ENCODE assay signal across 8 mouse cellular contexts in genomic region chr9:44485105-44485515, GRCm38 (mm10). TPM values are rescaled to one million over a fixed set of nuclear protein-coding genes. Genes with fewer than 3 reads are reported as not detected.
DNase-seq lines count a peak whose midpoint lies in the region; ATAC-seq and TF ChIP-seq lines count a peak whose summit lies in the region.

No protein-coding gene starts in this region.

- H3K9ac ChIP-seq in forebrain, embryonic 12.5 days = peak overlapping the region; percentile 99
- H3K9ac ChIP-seq in kidney, embryonic 15.5 days = peak overlapping the region; percentile 95
- peak overlapping the region; percentile 98 for H3K9ac ChIP-seq in midbrain, postnatal 0 days (replicated peaks; ENCODE audit: low read length, poor library complexity, severe bottlenecking)

- no peaks in the 10 kb centered on the region for H3K9me3 ChIP-seq in forebrain, embryonic 12.5 days
- H3K9me3 ChIP-seq in kidney, embryonic 15.5 days (replicated peaks) = no peaks in the 10 kb centered on the region
- no peaks in the 10 kb centered on the region for H3K9me3 ChIP-seq in midbrain, postnatal 0 days (ENCODE audit: low read length)

- H3K4me1 ChIP-seq in kidney, adult 2 months (ENCODE audit: control insufficient read depth, insufficient read depth, low read length) = peaks cover 46% of the 10 kb centered on the region
- H3K4me1 ChIP-seq in forebrain, embryonic 12.5 days = peaks cover 80% of the 10 kb centered on the region
- H3K4me1 ChIP-seq in kidney, embryonic 15.5 days = peaks cover 77% of the 10 kb centered on the region
- peaks cover 56% of the 10 kb centered on the region for H3K4me1 ChIP-seq in midbrain, postnatal 0 days (ENCODE audit: insufficient read depth, low read length)

- H3K27me3 ChIP-seq in kidney, adult 2 months (replicated peaks; ENCODE audit: control insufficient read depth, insufficient read depth, low read length) = no peaks in the 10 kb centered on the region
- peaks cover 4% of the 10 kb centered on the region; the same call in 1 of the 2 replicates for H3K27me3 ChIP-seq in forebrain, embryonic 12.5 days
- no peaks in the 10 kb centered on the region for H3K27me3 ChIP-seq in kidney, embryonic 15.5 days
- H3K27me3 ChIP-seq in midbrain, postnatal 0 days (ENCODE audit: insufficient read depth, low read length) = no peaks in the 10 kb centered on the region

- peak overlapping the region; percentile 93 for H3K4me2 ChIP-seq in forebrain, embryonic 12.5 days
- peak overlapping the region; percentile 87 for H3K4me2 ChIP-seq in kidney, embryonic 15.5 days
- H3K4me2 ChIP-seq in midbrain, postnatal 0 days (ENCODE audit: low read depth, low read length, poor library complexity, severe bottlenecking) = peak overlapping the region; percentile 99

- peak overlapping the region; percentile 77 for H3K27ac ChIP-seq in kidney, adult 2 months (ENCODE audit: insufficient read depth, low read depth, low read length)
- no peak overlapping the region for H3K27ac ChIP-seq in forebrain, embryonic 12.5 days
- H3K27ac ChIP-seq in kidney, embryonic 15.5 days = peak overlapping the region; percentile 91
- no peak overlapping the region; the same call in 1 of the 2 replicates for H3K27ac ChIP-seq in midbrain, postnatal 0 days (ENCODE audit: low read depth, low read length)

- DNase-seq in kidney, adult 2 months = peak; percentile 74
- DNase-seq in kidney, adult 8-10 months = no peak
- DNase-seq in midbrain, postnatal 0 days (ENCODE audit: low spot score) = no peak
- DNase-seq in spleen, postnatal 14 days (ENCODE audit: low spot score in 2 of 2) = no peak
- DNase-seq in ovary, postnatal 10 days (ENCODE audit: low spot score) = no peak

- peak overlapping the region; percentile 72 for H3K4me3 ChIP-seq in kidney, adult 2 months (ENCODE audit: insufficient read depth, low read depth, low read length)
- H3K4me3 ChIP-seq in forebrain, embryonic 12.5 days (replicated peaks) = peak overlapping the region; percentile 96
- peak overlapping the region; percentile 98 for H3K4me3 ChIP-seq in kidney, embryonic 15.5 days (replicated peaks)
- H3K4me3 ChIP-seq in midbrain, postnatal 0 days (ENCODE audit: low read depth, low read length) = peak overlapping the region; percentile 98

- no peak for ATAC-seq in forebrain, embryonic 12.5 days (ENCODE audit: low FRiP score)
- no peak for ATAC-seq in kidney, embryonic 15.5 days (replicated peaks; ENCODE audit: low FRiP score)
- no peak for ATAC-seq in midbrain, postnatal 0 days (ENCODE audit: low FRiP score)
- no peak for ATAC-seq in granulocyte monocyte progenitor cell, adult 5-6 weeks (replicated peaks; ENCODE audit: poor library complexity, severe bottlenecking)

- no peak for TF ChIP-seq CTCF in kidney, adult 2 months (conservative IDR thresholded peaks at IDR 0.05; ENCODE audit: insufficient read depth, insufficient read length, low read depth, low read length)
- TF ChIP-seq CTCF in midbrain, postnatal 0 days (IDR thresholded peaks at IDR 0.05) = no peak

- no peak for TF ChIP-seq POLR2A in kidney, adult 2 months (IDR thresholded peaks at IDR 0.05; ENCODE audit: low read depth, low read length)

- 16% methylated on average over 6 of the region's 6 CpGs for WGBS in kidney, adult 2 months
- WGBS in forebrain, embryonic 12.5 days = 49% methylated on average over 6 of the region's 6 CpGs
- WGBS in kidney, embryonic 15.5 days = 23% methylated on average over 6 of the region's 6 CpGs
- 36% methylated on average over 6 of the region's 6 CpGs for WGBS in midbrain, postnatal 0 days

- H3K36me3 ChIP-seq in kidney, adult 2 months (ENCODE audit: control insufficient read depth, insufficient read depth, low read length) = no peaks in the 10 kb centered on the region
- H3K36me3 ChIP-seq in forebrain, embryonic 12.5 days (replicated peaks) = no peaks in the 10 kb centered on the region
- H3K36me3 ChIP-seq in kidney, embryonic 15.5 days = no peaks in the 10 kb centered on the region
- no peaks in the 10 kb centered on the region for H3K36me3 ChIP-seq in midbrain, postnatal 0 days (ENCODE audit: insufficient read depth, low read length)

RNA-seq across cellular contexts. Expression of gene Bcl9l, which starts 2.5 kb away (rescaled TPM):
- 23.1 and 25.1 TPM in 2 replicates for polyA plus RNA-seq in kidney, adult 2 months (2012; rRNA removed)
- 10.6 and 10.7 TPM in 2 replicates for polyA plus RNA-seq in forebrain, embryonic 12.5 days (2016; fragmentation: Nextera tagmentation; extraction: Ambion mirVana)
- polyA plus RNA-seq in kidney, embryonic 15.5 days (2015; fragmentation: Nextera tagmentation; extraction: Ambion mirVana) = 11.3 and 11.7 TPM in 2 replicates
- total RNA-seq in midbrain, postnatal 0 days (2014; rRNA removed) = 42.1 and 61.1 TPM in 2 replicates
- 10.0 and 10.4 TPM in 2 replicates for polyA plus RNA-seq in midbrain, postnatal 0 days (2015; fragmentation: Nextera tagmentation; extraction: Ambion mirVana)
- total RNA-seq in granulocyte monocyte progenitor cell, adult 5-6 weeks (2014; fragmentation: Nextera tagmentation) = 8.7 and 13.0 TPM in 2 replicates
- total RNA-seq in granulocyte monocyte progenitor cell, adult 5-6 weeks (2017) = 1.6 and 2.6 TPM in 2 replicates

RNA-seq across cellular contexts. Expression of gene Upk2, which starts 30.3 kb away (rescaled TPM):
- polyA plus RNA-seq in kidney, adult 2 months (2012; rRNA removed) = 9.0 and 11.6 TPM in 2 replicates
- 0.29 TPM in 1 of 2 replicates, not detected in the other for polyA plus RNA-seq in forebrain, embryonic 12.5 days (2016; fragmentation: Nextera tagmentation; extraction: Ambion mirVana)
- 0.60 and 2.5 TPM in 2 replicates for polyA plus RNA-seq in kidney, embryonic 15.5 days (2015; fragmentation: Nextera tagmentation; extraction: Ambion mirVana)
- total RNA-seq in midbrain, postnatal 0 days (2014; rRNA removed) = not detected in 2 replicates
- polyA plus RNA-seq in midbrain, postnatal 0 days (2015; fragmentation: Nextera tagmentation; extraction: Ambion mirVana) = not detected in 2 replicates
- not detected in 2 replicates for total RNA-seq in granulocyte monocyte progenitor cell, adult 5-6 weeks (2014; fragmentation: Nextera tagmentation)
- total RNA-seq in granulocyte monocyte progenitor cell, adult 5-6 weeks (2017) = not detected in 2 replicates

RNA-seq across cellular contexts. Expression of gene Foxr1, which starts 44.2 kb away (rescaled TPM):
- polyA plus RNA-seq in kidney, adult 2 months (2012; rRNA removed) = not detected in 2 replicates
- polyA plus RNA-seq in forebrain, embryonic 12.5 days (2016; fragmentation: Nextera tagmentation; extraction: Ambion mirVana) = not detected in 2 replicates
- polyA plus RNA-seq in kidney, embryonic 15.5 days (2015; fragmentation: Nextera tagmentation; extraction: Ambion mirVana) = not detected in 2 replicates
- not detected in 2 replicates for total RNA-seq in midbrain, postnatal 0 days (2014; rRNA removed)
- not detected in 2 replicates for polyA plus RNA-seq in midbrain, postnatal 0 days (2015; fragmentation: Nextera tagmentation; extraction: Ambion mirVana)
- not detected in 2 replicates for total RNA-seq in granulocyte monocyte progenitor cell, adult 5-6 weeks (2014; fragmentation: Nextera tagmentation)
- total RNA-seq in granulocyte monocyte progenitor cell, adult 5-6 weeks (2017) = not detected in 2 replicates

Comparison
In these comparisons a context has a peak if more than half of its experiments do, and no peak if none do; other contexts are left out.
1. H3K27ac ChIP-seq: peak in kidney, adult 2 months (single experiment) and kidney, embryonic 15.5 days (single experiment); none in forebrain, embryonic 12.5 days (single experiment) and midbrain, postnatal 0 days (single experiment).
2. Peak in every context shown above with its lines, with median percentiles within 50 percentile points of each other: H3K4me3 ChIP-seq, H3K4me2 ChIP-seq and H3K9ac ChIP-seq.